Mouse (Mus musculus) intestine, embryonic 16.5 days (tissue): ENCODE data around the gene Ppargc1a. TPM values are rescaled to one million over a fixed set of nuclear protein-coding genes. Genes with fewer than 3 reads are reported as not detected.
A peak's percentile ranks its signal among the peaks of the same experiment; 100 is the strongest.

Source experiments
- ATAC-seq: fragments of 200-750 bp; cut with Nextera tagmentation; 2 replicates; pipeline ENCODE4 v1.8.0; 2017; ENCODE audit warnings: moderate TSS enrichment, moderate library complexity
- H3K27ac ChIP-seq: fragments of 300-500 bp; sonication (generic); 2 replicates; pipeline ENCODE4 v1.5.1; 2014; ENCODE audit warnings: mild to moderate bottlenecking, low read length
- H3K27me3 ChIP-seq: fragments of 300-500 bp; sonication (generic); replicated peaks from 2 replicates; pipeline ENCODE4 v1.6.1; 2014; ENCODE audit warnings: low read length, control low read depth, mixed read lengths; ENCODE audit not compliant: control insufficient read depth, insufficient read depth
- H3K36me3 ChIP-seq: fragments of 300-500 bp; sonication (generic); 2 replicates; pipeline ENCODE4 v1.6.1; 2014; ENCODE audit warnings: low read length, control low read depth; ENCODE audit not compliant: control insufficient read depth, insufficient read depth
- H3K4me1 ChIP-seq: fragments of 300-500 bp; sonication (generic); 2 replicates; pipeline ENCODE4 v1.6.1; 2014; ENCODE audit warnings: low read length, control low read depth, mixed read lengths; ENCODE audit not compliant: control insufficient read depth, insufficient read depth
- H3K4me2 ChIP-seq: fragments of 300-500 bp; sonication (generic); 2 replicates; pipeline ENCODE4 v1.6.1; 2014; ENCODE audit warnings: low read depth, low read length, control low read depth
- H3K4me3 ChIP-seq: fragments of 300-500 bp; sonication (generic); 2 replicates; pipeline ENCODE4 v1.5.1; 2014; ENCODE audit warnings: mild to moderate bottlenecking, low read length
- H3K9ac ChIP-seq: fragments of 300-500 bp; sonication (generic); 2 replicates; pipeline ENCODE4 v1.6.1; 2014; ENCODE audit warnings: low read depth, low read length
- H3K9me3 ChIP-seq: fragments of 300-500 bp; sonication (generic); 2 replicates; pipeline ENCODE4 v1.6.1; 2016; ENCODE audit warnings: low read length, control low read depth; ENCODE audit not compliant: control insufficient read depth
- WGBS: fragments of 180-500 bp; shearing (Covaris S2); extraction: QIAGEN DNeasy Blood & Tissue Kit; methylation state at CpG from one replicate; pipeline ENCODE4 v1.1.7; 2014; 5-methylcytosine and 5-hydroxymethylcytosine counted together
- polyA plus RNA-seq: library from polyadenylated mRNA; unstranded; fragments of >200 nt; fragmentation: Nextera tagmentation; extraction: Ambion mirVana; gene quantifications from 2 replicates; pipeline ENCODE4 v1.2.1, GENCODE M21; 2015

The Ppargc1a gene
- 8.9 and 10.5 TPM in 2 replicates for polyA plus RNA-seq

DNA sequence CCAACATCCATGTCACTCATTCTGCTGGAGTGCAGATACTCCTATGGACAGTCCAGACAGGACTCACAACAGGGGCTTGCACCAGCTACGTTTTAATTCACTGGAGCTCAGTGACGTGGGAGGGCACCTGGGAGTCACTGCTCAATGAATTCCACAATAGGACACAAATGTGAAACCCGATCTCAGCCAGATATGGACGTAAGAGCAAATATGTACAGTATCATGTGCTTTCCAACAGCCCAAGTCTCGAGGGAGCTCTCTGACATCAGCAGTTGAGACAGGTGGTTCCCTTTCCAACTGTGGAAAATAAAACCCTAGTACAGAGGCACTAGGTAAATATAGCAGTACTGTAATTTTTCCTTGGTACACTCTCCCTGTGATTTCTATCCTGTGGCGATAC lies at the start of gene Ppargc1a:
Gene Ppargc1a (minus strand): TSS at position 68 of the 400 bp plus-strand sequence.
- Histone ChIP-seq H3K27me3 (no peaks in the 10 kb centered on the region), H3K9me3 (no peaks in the 10 kb centered on the region), H3K9ac (no peak within 1 kb of the TSS), H3K27ac (no peak within 1 kb of the TSS), H3K36me3 (no peaks in the 10 kb centered on the region), H3K4me3 (no peak within 1 kb of the TSS), H3K4me1 (no peaks in the 10 kb centered on the region), H3K4me2 (no peak within 1 kb of the TSS)
- WGBS = 34% methylated on average over 6 of the region's 6 CpGs
- peak; percentile 44 for ATAC-seq

GRCm38 (mm10) chr5:51616877-51617276 lies 49.4 kb upstream of the Ppargc1a start:
- no peaks in the 10 kb centered on the region for H3K4me1 ChIP-seq
- H3K4me3 ChIP-seq = no peak overlapping the region
- no peak for ATAC-seq
- H3K36me3 ChIP-seq = no peaks in the 10 kb centered on the region
- H3K9me3 ChIP-seq = 0 out of 2 replicates have a peak, but pooled peaks cover 3% of the 10 kb centered on the region
- no peak overlapping the region for H3K27ac ChIP-seq
- WGBS = 90% methylated on average over 1 of the region's 1 CpGs
- no peak overlapping the region for H3K9ac ChIP-seq
- H3K27me3 ChIP-seq = no peaks in the 10 kb centered on the region
- H3K4me2 ChIP-seq = no peak overlapping the region

- no peaks in the 10 kb centered on the region for H3K9me3 ChIP-seq
- no peak for ATAC-seq
- no peak overlapping the region for H3K27ac ChIP-seq
- WGBS = 90% methylated on average over 4 of the region's 4 CpGs
- no peak overlapping the region for H3K9ac ChIP-seq
- H3K27me3 ChIP-seq = no peaks in the 10 kb centered on the region
- no peak overlapping the region for H3K4me2 ChIP-seq
- no peaks in the 10 kb centered on the region for H3K36me3 ChIP-seq
- no peak overlapping the region for H3K4me3 ChIP-seq
- H3K4me1 ChIP-seq = no peaks in the 10 kb centered on the region
Measured at GRCm38 (mm10) chr5:51612049-51612448, 44.5 kb upstream of the Ppargc1a start.

- 64% methylated on average over 6 of the region's 6 CpGs for WGBS
- H3K27ac ChIP-seq = no peak overlapping the region
- ATAC-seq = no peak
Measured at GRCm38 (mm10) chr5:51607686-51608480, 40.4 kb upstream of the Ppargc1a start.

DNA sequence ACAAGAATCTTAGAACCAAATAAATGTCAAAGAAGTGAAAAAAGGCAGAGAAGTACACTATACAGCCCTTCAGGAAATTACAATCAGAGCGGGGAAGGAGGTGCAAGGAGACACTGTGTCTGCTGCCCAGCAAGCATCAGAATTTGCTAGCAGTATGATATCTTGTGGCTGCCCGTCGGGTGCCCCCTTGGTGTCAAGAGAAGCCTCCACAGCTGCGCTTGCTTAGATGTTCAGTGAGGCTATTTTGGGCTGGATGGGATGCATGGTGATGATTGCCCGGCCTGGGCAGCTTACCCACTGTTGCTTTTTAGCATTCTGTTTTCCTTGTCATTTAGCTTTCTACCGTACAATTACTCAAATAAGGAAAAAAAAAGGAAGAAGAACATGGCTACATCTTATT lies 32.0 kb upstream of the Ppargc1a start:
- no peaks in the 10 kb centered on the region for H3K9me3 ChIP-seq
- no peaks in the 10 kb centered on the region for H3K27me3 ChIP-seq
- no peak overlapping the region for H3K27ac ChIP-seq
- no peak overlapping the region for H3K9ac ChIP-seq
- no peak overlapping the region for H3K4me3 ChIP-seq
- no peak for ATAC-seq
- no peak overlapping the region for H3K4me2 ChIP-seq
- 72% methylated on average over 6 of the region's 6 CpGs for WGBS
- no peaks in the 10 kb centered on the region for H3K36me3 ChIP-seq
- H3K4me1 ChIP-seq = no peaks in the 10 kb centered on the region

More at GRCm38 (mm10) chr5:51607686-51608480, 40.4 kb upstream of the Ppargc1a start:
- H3K4me3 ChIP-seq = no peak overlapping the region
- H3K4me2 ChIP-seq = no peak overlapping the region
- no peak overlapping the region for H3K9ac ChIP-seq
- H3K36me3 ChIP-seq = no peaks in the 10 kb centered on the region
- no peaks in the 10 kb centered on the region for H3K9me3 ChIP-seq
- H3K4me1 ChIP-seq = no peaks in the 10 kb centered on the region
- no peaks in the 10 kb centered on the region for H3K27me3 ChIP-seq

DNA sequence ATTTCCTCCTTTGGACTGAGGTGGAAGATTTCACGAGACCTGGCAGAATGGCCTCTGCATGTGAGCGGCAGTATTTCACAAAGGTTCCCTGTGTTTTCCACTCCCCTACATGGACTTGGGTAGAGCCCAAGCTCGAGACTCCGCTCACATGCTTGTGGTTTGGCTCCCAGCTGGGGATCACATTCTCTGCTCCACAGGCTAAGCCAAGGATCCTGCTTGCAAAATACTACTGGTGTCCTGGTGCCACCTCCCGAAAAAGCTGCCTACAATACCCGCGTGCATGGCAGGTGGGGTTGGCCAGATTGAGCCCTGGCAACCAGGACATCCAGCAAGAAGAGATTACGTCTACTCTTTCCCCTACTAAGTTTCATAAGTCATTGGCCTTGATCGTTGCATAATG lies 28.1 kb upstream of the Ppargc1a start:
- no peak overlapping the region for H3K9ac ChIP-seq
- H3K27ac ChIP-seq = no peak overlapping the region
- no peaks in the 10 kb centered on the region for H3K9me3 ChIP-seq
- ATAC-seq = no peak
- no peaks in the 10 kb centered on the region for H3K27me3 ChIP-seq
- no peak overlapping the region for H3K4me2 ChIP-seq
- peaks cover 10% of the 10 kb centered on the region for H3K4me1 ChIP-seq
- H3K36me3 ChIP-seq = no peaks in the 10 kb centered on the region
- H3K4me3 ChIP-seq = no peak overlapping the region
- WGBS = 89% methylated on average over 9 of the region's 9 CpGs

- Histone ChIP-seq H3K27ac (no peak overlapping the region), H3K4me3 (no peak overlapping the region), H3K4me1 (peaks cover 10% of the 10 kb centered on the region), H3K9me3 (no peaks in the 10 kb centered on the region), H3K4me2 (no peak overlapping the region), H3K9ac (no peak overlapping the region), H3K27me3 (no peaks in the 10 kb centered on the region), H3K36me3 (no peaks in the 10 kb centered on the region)
- 50% methylated on average over 5 of the region's 5 CpGs for WGBS
- ATAC-seq = no peak
Measured at GRCm38 (mm10) chr5:51592206-51592605, 24.7 kb upstream of the Ppargc1a start.

GRCm38 (mm10) chr5:51591537-51592154 lies 24.1 kb upstream of the Ppargc1a start:
- WGBS = 19% methylated on average over 11 of the region's 11 CpGs
- Histone ChIP-seq H3K9me3 (no peaks in the 10 kb centered on the region), H3K4me3 (no peak overlapping the region), H3K4me2 (peak overlapping the region; percentile 32; the same call in 1 of the 2 replicates), H3K4me1 (peaks cover 10% of the 10 kb centered on the region), H3K27ac (peak overlapping the region; percentile 45), H3K27me3 (no peaks in the 10 kb centered on the region), H3K36me3 (no peaks in the 10 kb centered on the region), H3K9ac (0 out of 2 replicates have a peak overlapping the region, but pooled peaks have one; percentile 33)
- ATAC-seq = peak; percentile 90

- H3K9ac ChIP-seq = no peak overlapping the region
- WGBS = 88% methylated on average over 2 of the region's 2 CpGs
- peak; percentile 50; the same call in 1 of the 2 replicates for ATAC-seq
- no peak overlapping the region for H3K27ac ChIP-seq
- peaks cover 3% of the 10 kb centered on the region for H3K4me1 ChIP-seq
- no peaks in the 10 kb centered on the region for H3K27me3 ChIP-seq
- H3K4me3 ChIP-seq = no peak overlapping the region
- no peaks in the 10 kb centered on the region for H3K9me3 ChIP-seq
- no peak overlapping the region for H3K4me2 ChIP-seq
- no peaks in the 10 kb centered on the region for H3K36me3 ChIP-seq
Measured at GRCm38 (mm10) chr5:51586187-51586586, 18.7 kb upstream of the Ppargc1a start.
